Mouse (Mus musculus): ENCODE measurements around the gene Bcor.

Bcor gene

DNA sequence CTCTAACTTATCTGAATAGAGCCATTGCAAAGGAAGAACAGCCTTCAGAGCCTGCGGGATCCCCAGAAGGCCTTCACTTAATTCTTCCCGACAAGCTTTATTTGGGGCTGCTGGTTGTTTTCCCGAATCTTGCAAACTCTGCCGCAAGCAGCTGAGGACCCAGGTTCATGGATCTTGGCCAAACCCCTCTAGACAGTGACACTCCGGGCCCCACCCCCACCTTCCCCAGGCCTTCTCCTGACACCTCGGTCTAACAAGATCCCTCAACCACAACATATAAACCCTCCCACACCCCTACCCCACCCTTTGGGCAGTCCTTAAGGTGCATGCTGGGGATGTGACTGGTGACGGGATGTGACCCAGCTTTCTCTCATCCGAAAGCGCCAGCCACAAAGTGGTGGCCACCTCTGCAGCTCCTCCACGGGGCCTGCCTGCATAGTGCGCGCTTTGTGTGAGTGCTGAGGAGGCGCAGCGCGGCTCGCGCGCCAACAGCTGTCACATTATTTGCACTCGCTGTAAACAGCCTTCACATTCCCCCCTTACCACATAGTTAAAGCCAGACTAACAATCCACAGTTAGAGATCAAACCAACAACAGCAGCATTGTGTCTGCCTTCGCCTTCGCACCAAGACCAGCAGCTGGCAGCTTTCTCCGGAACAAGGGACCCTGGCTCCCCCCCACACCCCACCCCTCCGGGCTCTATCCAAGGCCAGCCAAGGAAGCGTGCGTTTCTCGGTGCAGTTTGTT is 91.0 kb downstream of the Bcor start:
- DNase-seq (ENCODE audit: low read depth in 2 of 2, low spot score in 2 of 2): peak; percentile 13 to 15

DNA sequence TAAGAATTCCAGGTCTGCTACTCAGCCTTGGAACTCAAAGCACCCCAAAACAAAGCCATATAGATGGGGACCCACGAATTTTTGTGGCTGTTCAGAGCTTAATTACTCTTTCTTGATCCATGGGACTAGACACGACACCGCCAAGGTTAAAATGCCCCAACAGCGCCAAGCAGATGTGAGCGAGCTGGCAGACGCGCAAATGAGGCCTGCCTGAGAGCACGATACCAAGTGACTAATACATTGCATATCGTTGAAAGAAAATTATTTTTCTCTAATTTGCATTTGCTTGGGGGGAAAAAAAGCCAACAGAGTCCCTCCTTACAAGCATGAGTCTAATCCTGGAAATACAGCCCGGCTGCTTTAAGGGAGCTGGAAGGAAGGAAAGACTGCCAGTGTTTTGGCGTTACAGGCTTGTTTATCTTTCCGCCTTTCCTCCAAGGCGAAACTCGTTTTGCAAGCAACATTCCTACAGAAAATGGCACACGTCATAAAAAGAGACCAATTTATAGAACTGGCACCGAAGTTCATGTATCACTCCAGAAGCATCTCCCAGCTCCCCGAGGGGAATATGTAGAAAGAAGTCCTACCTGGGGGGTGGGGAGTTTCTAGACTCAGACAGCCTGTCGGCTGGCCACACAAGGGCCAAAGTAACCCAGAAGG is 92.2 kb downstream of the Bcor start:
- no peak for DNase-seq (ENCODE audit: low read depth in 2 of 2, low spot score in 2 of 2)

DNA sequence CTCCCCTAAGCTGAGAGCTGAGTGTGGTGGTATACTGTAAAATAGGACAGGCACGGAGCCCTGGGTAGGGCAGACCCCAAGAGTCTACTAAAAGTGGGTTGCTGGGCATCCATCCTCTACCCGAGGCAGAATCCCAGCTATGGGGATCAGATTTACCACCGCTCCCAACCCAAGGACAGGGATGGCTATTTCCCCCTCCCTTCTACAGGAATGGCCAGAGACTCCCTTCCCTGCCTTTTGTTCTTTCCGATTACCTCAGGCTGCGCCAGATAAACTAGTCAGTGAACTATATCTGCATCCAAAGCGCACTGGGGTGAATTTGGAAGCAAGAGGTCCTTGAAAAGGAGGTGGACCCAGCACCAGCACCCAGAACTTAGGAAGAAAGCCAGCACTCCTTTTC is 93.1 kb downstream of the Bcor start:
- DNase-seq (ENCODE audit: low read depth in 2 of 2, low spot score in 2 of 2): no peak

DNA sequence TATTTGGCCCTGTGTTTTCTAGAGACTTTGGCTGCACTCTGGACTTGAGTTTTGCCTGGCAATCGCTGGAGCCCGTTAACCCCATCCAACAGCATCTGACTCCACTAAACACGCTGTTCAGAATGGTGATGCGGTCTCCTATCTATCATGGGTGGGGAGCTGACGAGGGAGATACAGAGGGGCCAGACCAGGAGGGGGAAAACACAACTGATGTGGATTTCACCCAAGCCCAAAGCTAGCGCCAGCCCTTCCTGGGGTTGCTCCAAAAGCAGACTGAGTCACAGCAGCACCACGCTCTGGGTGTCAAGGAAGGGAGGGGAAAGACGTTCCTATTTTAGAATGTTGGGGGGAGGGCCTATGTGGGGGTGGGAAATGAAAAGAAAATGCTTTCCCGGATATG is 94.4 kb downstream of the Bcor start:
- no peak for DNase-seq (ENCODE audit: low read depth in 2 of 2, low spot score in 2 of 2)

DNA sequence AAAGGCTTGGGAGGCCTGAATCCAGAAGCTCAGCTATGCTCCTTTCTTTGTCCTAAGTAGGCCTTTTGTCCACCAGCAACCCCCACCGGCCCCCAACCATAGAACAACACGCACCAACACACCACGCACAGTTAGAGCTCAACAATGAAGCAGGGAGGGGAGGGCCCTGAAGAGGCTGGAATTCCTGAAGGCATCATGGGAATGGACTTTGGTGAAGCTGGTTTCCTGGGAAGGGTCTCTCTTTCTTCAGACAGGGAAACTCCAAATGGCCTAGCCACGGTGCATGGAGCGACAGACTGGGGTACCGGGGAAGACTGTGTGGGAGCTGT is 97.3 kb downstream of the Bcor start:
- no peak for DNase-seq (ENCODE audit: low read depth in 2 of 2, low spot score in 2 of 2)

DNA sequence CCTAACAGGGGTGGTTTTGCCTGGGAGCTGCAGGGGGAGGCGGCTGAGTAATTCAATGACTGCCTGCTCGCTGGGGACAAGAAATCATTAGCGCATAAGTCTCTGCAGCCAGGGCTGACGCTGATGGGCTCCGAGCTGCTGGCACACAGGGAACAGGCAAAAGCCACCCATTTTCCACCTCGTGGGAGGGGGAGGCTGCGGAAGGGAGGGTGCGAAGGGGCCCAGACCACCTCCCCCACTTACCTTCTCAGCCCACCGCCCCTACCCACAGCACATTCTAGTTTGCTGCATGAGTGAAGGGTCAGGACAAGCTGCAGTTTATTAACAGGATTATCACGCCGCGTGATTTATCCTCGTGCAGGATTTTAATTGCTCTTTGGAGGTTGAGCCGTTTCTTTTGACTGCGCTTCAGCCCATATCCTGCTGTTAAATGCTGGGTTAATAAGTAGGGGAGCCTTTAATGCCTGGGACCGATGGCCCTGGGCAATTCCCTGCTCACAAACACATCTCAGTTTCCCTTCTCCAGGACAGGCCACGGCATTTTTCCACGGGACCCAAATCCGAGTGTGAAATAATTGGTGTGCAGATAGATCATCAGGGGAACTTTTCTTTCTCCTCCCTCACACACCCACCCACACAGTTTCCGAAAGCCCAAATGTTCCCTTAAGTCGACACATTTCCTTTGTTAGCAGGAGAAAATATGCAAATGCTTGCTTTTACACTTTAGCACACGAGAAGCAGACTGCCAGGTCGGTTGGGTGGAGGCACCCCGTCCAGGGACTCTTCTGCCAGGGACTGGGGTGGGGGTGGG is 97.8 kb downstream of the Bcor start:
- no peak for DNase-seq (ENCODE audit: low read depth in 2 of 2, low spot score in 2 of 2)

DNA sequence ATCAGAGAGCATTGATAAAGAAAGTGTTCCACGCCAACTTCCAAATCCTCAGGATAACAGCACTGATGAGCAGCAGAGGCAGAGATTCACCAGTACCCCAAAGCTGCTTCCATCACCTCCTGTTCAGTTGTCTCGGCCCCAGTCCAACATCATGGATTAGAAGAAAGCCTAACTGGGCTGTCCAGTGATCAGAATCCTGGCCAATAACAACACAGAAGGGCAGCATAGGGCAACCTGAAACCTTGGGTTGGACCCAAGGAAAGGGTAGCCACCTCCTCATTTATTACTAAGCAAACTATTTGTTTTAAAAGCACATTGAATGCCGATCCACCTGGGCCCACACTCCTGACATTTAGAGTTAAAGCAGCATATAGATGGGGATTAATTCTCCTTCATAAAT is 99.3 kb downstream of the Bcor start:
- DNase-seq (ENCODE audit: low read depth in 2 of 2, low spot score in 2 of 2): no peak

DNA sequence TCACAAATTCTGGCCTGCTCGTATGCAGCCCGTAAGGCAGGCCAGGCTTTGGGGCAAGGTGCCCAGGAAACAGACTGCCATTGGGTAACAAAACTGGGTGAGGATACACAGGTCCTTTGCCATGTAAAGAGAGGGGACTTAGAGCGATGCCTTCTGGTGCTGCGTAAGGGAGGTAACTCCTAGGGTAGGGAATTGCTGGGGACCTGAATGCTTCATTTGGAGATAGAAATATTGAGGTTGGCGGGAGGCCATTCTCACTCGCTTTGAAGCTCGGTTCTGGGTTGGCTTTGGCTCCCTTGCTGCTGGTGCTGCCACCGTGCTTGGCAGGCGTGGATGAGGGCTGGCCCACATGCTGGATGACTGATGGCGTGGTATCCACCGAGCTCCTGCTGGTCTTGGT is 102.9 kb downstream of the Bcor start:
- no peak for DNase-seq (ENCODE audit: low read depth in 2 of 2, low spot score in 2 of 2)

DNA sequence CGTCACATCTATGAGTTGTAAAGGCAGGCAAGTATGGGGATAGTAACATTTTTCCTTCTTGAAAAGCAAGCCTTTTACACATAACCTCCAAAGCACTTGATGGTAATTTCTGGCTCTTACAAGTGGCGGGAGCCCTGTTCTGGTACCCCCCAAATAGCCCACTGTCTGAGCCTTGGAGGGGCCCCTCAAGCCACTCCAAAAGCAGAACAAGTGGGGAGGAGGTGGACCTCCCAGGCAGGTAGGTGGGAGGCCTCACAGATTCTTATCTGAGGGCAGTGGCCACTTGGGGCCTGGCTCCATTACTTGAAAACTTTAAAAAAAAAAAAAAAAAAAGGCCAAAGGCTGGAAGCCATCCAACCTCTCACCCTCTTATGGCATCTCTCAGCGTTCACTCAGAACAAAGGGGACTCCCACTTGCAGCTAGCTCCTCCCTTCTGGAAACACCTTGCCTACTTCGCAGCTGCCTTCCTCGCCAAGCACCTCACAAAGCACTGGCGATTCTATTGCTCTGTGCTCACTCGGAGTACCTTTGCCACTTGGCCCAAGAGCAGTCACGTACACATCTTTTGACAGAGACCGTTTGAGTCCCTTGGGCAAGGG is 106.7 kb downstream of the Bcor start:
- DNase-seq (ENCODE audit: low read depth in 2 of 2, low spot score in 2 of 2): no peak

DNA sequence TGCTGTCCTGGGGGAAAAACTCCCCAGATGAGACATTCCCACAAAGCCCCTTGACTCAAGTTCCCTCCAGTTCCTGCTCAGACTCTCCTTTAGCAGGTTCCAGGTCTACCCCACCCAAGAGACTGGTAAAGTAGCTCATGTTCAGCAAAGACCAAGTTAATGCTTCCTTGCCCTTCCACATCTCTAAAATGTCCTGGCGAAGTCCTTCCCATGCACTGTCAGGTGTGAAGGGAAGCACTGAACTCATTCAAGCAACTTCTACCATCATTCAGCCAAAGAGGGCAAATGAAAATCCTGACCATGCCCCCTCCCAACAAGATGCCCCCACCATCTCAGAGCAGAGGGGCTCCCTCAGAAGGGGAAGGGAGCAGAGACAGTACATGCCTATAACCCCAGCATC is 107.5 kb downstream of the Bcor start:
- DNase-seq (ENCODE audit: low read depth in 2 of 2, low spot score in 2 of 2): no peak

DNA sequence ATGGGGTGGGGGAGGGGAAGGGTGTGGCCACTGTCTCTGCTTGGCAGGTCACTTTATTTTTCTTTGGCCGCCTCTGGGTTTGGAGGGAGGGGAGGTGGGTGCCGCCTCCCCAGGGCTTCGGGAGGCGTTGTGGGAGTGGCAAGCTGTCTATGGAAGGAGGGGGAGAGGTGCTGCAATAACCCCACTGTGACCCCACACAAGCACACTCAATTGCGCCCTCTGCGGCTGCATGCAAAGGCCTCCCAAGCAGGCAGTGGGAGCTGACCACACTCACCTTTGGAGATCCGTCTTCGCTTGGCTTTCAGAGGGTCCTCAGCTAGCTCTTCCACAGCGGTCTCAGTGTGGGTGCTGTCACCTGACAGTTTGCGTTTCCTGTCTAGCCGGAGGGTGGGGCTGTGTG is 111.4 kb downstream of the Bcor start:
- DNase-seq (ENCODE audit: low read depth in 2 of 2, low spot score in 2 of 2): no peak

DNA sequence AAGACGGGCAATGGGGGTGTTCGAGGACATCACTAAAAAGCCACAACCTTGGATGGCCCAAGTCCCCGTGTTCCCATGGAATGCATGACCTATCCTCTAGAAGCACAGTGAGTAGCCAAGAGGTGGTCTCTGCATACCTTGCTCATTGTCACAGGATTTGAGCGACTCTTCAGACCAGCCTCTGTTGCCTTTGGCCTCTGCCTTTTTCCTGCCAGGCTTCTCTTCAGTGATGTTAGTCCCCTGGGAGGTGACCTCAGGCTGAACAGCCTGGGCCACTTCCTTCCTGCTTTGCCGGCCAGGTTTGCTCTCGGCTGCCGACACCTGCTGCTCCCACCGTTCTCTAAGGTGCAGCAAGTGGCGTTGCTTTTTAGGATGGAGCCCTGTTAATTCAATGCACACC is 112.0 kb downstream of the Bcor start:
- no peak for DNase-seq (ENCODE audit: low read depth in 2 of 2, low spot score in 2 of 2)

DNA sequence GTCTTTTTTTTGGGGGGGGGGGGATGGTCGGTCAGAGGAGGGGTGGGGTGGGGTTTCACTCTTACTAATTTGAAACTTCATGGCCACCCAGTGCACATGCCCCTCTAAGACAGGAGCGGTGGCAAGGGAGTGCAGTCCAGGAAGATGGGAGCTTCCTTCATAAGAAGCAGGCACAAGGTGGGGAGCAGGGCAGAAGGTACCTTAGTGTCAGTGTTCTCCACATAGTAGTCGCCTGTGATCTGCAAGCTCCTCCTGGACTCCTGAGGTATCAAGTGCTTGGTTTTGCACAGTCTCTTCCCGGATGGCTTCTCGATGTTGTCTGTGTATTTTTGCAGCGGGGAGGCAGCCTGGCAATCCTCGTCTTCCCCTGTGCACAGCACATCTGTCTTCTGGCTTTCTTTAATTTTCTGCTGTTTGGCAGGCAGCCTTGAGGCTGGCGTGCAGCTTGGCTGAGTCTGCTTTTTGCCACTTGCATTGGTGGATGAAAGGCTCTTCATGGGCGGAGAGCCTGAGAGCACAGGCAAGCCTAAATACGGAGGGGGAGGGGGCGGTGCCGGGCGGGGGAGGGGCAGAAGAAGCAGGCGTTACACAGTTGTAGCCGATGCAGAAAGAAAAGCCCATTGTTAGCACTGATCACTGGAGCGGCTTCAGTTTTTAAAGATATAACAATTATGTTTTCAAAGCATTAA is 112.8 kb downstream of the Bcor start:
- DNase-seq (ENCODE audit: low read depth in 2 of 2, low spot score in 2 of 2): no peak

DNA sequence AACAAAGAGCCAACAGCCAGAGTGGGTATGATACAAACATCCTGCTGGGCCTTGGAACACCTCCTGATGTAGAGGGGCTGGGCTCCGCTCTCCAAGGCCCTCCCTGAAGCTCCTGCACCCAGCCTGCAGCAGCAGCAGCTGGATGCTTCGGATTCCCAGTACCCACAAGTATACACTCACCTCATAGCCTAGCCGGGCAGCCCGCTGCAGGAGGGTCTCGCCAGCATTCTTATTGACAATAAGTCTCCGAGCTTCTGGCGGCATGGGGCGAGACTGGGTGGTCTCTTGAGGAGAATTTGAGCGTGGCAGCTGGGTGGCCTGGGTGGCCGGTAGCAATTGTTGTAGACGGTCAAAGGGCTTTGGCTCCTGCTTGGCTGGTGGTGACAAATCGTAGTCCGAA is 113.5 kb downstream of the Bcor start:
- no peak for DNase-seq (ENCODE audit: low read depth in 2 of 2, low spot score in 2 of 2)

DNA sequence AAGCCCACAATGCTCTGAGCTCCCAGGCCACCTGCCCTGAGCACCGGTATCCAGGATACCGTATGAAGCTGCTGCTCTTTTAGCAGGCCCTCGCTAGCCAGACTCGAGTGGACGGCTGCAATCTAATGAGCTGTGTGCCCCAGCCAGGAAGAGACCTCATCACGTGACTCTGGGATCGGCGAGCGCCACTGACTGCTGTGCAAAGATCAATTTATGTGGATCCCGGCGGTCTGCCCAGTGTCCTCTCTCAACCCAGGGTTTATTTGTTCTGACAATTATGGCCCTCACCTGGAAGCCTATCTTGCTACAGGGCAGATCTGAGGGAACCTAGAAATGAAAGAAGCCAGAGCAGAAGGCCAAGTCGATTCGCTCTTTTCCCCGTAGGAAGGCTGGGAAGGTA is 116.8 kb downstream of the Bcor start:
- DNase-seq (ENCODE audit: low read depth in 2 of 2, low spot score in 2 of 2): no peak

DNA sequence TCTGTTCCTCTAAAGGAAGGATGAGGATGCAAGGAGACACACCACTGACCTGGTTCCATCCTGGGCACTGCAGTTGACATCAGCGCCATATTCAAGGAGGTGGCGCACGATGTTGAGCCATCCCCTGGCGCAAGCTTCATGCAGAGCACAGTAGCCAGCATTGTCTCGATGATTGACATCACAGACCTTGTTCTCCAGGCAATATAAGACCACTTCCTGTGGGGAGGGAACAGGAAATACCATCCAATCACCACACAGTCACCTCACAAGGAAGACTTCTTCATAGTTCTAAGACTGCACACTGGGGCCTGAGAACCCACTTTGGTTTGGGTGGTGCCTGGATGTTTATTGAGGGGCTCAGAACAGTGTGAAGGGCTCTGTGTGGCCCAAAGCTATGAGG is 118.7 kb downstream of the Bcor start:
- peak in 1 of 2 experiments; percentile 10 for DNase-seq (ENCODE audit: low read depth in 2 of 2, low spot score in 2 of 2)

DNA sequence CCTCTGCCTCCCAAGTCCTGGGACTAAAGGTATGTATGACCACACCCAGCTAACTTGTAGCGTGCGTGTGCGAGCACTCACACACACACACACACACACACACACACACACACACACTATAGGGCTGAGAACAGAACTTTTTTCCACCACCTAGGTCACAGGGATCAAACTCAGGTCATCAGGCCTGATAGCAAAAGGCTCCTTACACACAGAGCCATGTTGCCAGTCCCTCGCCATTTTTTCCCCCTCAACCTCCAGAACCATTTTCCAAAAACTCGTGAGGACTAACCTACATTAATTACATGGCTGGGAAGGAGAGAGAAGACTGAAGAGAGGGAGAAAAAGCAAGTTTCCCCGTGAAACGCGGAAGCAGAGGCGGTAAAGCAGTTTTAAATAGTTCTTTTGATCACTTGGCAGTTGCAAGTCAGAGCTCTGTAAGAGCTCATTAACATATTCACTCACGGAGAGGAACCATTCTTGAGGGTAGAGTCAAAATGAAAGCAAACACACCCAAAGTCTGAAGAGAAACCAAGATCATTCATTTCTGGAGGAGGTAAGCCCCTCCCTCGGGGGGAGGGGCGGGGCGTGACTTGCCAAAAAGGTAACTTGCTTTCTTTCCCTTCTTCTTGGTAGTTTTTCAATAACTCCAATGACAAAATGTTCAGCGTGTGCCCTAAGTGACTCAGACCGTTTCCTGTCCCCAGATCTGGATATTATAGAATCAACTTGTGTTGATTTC is 145.3 kb downstream of the Bcor start:
- peak in 1 of 2 experiments; percentile 40 for DNase-seq (ENCODE audit: low read depth in 2 of 2, low spot score in 2 of 2)

DNA sequence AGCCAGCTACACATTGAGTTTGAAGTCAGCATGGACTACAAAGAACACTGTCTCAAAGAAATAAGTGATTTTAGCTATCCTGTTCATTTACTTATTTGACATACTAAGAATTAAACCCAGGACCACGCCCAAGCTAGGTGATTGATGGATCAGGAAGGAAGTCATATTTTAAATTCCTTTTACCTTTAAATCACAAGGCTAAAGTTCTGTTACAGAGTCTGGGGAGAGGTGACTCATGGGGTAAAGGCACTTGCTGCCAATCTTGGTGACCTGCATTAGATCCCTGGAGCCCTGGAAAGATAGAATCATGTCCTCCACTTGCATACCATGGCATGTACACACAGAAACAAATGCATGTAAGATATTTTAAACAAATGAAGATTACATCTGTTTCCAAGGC is 149.5 kb downstream of the Bcor start:
- no peak for DNase-seq (ENCODE audit: low read depth in 2 of 2, low spot score in 2 of 2)

DNA sequence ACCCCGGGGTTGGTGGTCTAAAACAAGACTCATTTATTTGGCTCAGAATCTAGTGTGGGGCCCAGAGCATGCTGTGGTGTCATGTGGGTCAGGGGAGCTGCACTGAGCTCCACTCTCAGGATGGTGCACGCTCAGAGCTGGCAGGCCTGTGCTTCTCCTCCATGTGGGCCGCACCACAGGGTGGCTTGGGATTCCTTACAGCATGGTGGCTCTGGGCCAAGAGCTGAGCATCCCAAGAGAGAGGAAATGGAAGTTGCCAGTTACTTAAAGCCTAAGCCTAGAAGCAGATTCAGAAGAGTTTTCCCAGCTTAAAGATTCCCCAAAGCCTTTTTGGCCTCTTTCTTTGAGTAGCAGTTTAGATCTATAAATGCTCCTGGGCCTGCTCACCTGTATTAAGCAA is 151.1 kb downstream of the Bcor start:
- DNase-seq (ENCODE audit: low read depth in 2 of 2, low spot score in 2 of 2): no peak

DNA sequence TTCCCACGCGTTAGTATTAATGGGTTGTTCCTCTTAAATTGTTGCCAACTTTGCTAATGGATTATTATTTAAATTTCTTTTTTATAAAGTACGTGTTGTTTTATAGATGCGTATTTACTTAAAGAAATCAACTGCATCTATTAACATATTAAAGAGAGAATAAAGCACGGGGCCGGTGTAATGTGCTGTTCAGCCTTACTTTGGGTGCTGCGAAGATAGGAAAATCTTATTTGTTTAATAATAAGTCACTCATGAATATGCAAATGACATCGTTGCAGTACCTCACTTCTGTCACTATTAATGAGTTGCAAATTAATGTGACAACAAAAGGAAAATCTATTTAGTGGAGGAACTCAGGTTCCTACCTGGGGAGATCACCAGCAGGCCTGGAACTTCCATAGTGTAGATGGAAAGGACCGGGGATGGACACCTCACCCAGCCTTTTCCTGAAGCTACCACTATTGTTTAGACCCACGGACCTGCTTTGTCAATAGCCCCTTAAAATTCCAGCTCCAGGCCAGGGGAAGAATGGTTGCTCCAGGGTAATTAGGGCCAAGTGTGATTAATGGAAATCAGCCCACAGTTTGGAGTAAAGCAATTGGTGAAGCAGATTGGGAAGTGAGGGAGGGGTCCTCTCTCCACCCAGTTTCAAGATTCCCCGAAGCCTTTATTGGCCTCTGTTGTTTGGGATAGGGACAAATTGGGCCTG is 152.2 kb downstream of the Bcor start:
- no peak for DNase-seq (ENCODE audit: low read depth in 2 of 2, low spot score in 2 of 2)
